Mouse (Mus musculus) thymus, adult 2 months (tissue): ENCODE data around the gene AC134908.4.

Source experiments
- CTCF ChIP-seq: fragments of 200-500 bp; IDR thresholded peaks from 2 replicates; pipeline ENCODE4 v1.5.1; 2012; ENCODE audit warnings: mild to moderate bottlenecking, control low read depth, low read length, moderate library complexity, borderline replicate concordance; ENCODE audit not compliant: control insufficient read depth, poor library complexity, insufficient read depth; ENCODE audit errors: extremely low read depth
- POLR2A ChIP-seq: fragments of 200-500 bp; IDR thresholded peaks from 2 replicates; pipeline ENCODE4 v1.6.1; 2012; ENCODE audit warnings: mild to moderate bottlenecking, low read length, control low read depth, moderate library complexity; ENCODE audit not compliant: control insufficient read depth, poor library complexity, insufficient read depth; ENCODE audit errors: extremely low read depth

DNA sequence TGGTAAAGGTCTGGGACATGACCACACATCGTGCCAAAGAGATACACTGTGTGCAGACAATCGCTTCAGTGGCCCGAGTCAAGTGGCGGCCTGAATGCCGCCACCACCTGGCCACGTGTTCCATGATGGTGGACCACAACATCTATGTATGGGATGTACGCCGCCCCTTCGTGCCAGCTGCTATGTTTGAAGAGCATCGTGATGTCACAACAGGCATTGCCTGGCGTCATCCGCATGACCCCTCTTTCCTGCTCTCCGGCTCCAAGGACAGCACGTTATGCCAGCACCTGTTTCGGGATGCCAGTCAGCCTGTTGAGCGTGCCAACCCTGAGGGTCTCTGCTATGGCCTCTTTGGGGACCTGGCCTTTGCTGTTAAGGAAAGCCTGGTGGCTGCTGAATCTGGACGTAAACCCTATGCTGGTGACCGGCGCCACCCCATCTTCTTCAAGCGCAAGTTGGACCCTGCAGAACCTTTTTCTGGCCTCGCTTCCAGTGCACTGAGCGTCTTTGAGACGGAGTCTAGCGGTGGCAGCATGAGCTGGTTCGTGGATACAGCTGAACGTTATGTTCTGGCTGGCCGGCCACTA, 30.6 kb upstream of the AC134908.4 start:
- no peak for TF ChIP-seq CTCF
- TF ChIP-seq POLR2A: no peak
